Mouse (Mus musculus) forebrain, embryonic 11.5 days (tissue): ENCODE measurements around the gene Exoc4. TPM values are rescaled to one million over a fixed set of nuclear protein-coding genes. Genes with fewer than 3 reads are reported as not detected.

Source experiments
- ATAC-seq: fragments of 200-750 bp; cut with Nextera tagmentation; replicated peaks from 2 replicates; pipeline ENCODE4 v1.8.0; 2017; ENCODE audit warnings: moderate TSS enrichment; ENCODE audit not compliant: low FRiP score
- DNase-seq: peaks from one replicate; pipeline ENCODE4 v3.0.0-alpha.2; 2017; ENCODE audit warnings: low spot score
- H3K27ac ChIP-seq: fragments of 300-500 bp; sonication (generic); 2 replicates; pipeline ENCODE4 v1.5.1; 2014; ENCODE audit warnings: low read depth, low read length
- H3K27me3 ChIP-seq: fragments of 300-500 bp; sonication (generic); 2 replicates; pipeline ENCODE4 v1.6.1; 2014; ENCODE audit warnings: mild to moderate bottlenecking, low read length, mixed read lengths; ENCODE audit not compliant: control insufficient read depth, insufficient read depth
- H3K36me3 ChIP-seq: fragments of 300-500 bp; sonication (generic); 2 replicates; pipeline ENCODE4 v1.6.1; 2014; ENCODE audit warnings: mild to moderate bottlenecking, low read length, moderate library complexity, mixed read lengths; ENCODE audit not compliant: control insufficient read depth, insufficient read depth
- H3K4me1 ChIP-seq: fragments of 300-500 bp; sonication (generic); replicated peaks from 2 replicates; pipeline ENCODE4 v1.6.1; 2014; ENCODE audit warnings: low read length, mixed read lengths; ENCODE audit not compliant: control insufficient read depth, insufficient read depth
- H3K4me2 ChIP-seq: fragments of 300-500 bp; sonication (generic); 2 replicates; pipeline ENCODE4 v1.6.1; 2014; ENCODE audit warnings: low read depth, mild to moderate bottlenecking, low read length, moderate library complexity, mixed read lengths; ENCODE audit not compliant: severe bottlenecking
- H3K4me3 ChIP-seq: fragments of 300-500 bp; sonication (generic); 2 replicates; pipeline ENCODE4 v1.5.1; 2014; ENCODE audit warnings: low read depth, low read length
- H3K9ac ChIP-seq: fragments of 300-500 bp; sonication (generic); 2 replicates; pipeline ENCODE4 v1.6.1; 2014; ENCODE audit warnings: low read length
- H3K9me3 ChIP-seq: fragments of 300-500 bp; sonication (generic); 2 replicates; pipeline ENCODE4 v1.6.1; 2016; ENCODE audit warnings: low read length, mixed read lengths; ENCODE audit not compliant: control insufficient read depth
- WGBS: fragments of 180-500 bp; shearing (Covaris S2); extraction: QIAGEN DNeasy Blood & Tissue Kit; methylation state at CpG from one replicate; pipeline ENCODE4 v1.1.7; 2014; 5-methylcytosine and 5-hydroxymethylcytosine counted together
- polyA plus RNA-seq: library from polyadenylated mRNA; unstranded; fragments of >200 nt; fragmentation: Nextera tagmentation; extraction: Ambion mirVana; gene quantifications from 2 replicates; pipeline ENCODE4 v1.2.1, GENCODE M21; 2014

The Exoc4 gene
- polyA plus RNA-seq, 1 experiment from 2014 or later: 41.2 TPM

- Histone ChIP-seq H3K9me3 (no peaks in the 10 kb centered on the region), H3K9ac (no peak overlapping the region), H3K36me3 (no peaks in the 10 kb centered on the region), H3K4me1 (no peaks in the 10 kb centered on the region; the same call in 1 of the 2 replicates), H3K27me3 (no peaks in the 10 kb centered on the region), H3K27ac (no peak overlapping the region), H3K4me3 (no peak overlapping the region), H3K4me2 (no peak overlapping the region)
- WGBS: 86% methylated on average over 6 of the region's 6 CpGs
- DNase-seq (no peak), ATAC-seq (no peak)
These were observed 37.5 kb downstream of the Exoc4 start for GRCm38 (mm10) chr6:33286376-33286775.

GRCm38 (mm10) chr6:33294626-33295025, 45.7 kb downstream of the Exoc4 start:
- Histone ChIP-seq H3K4me1 (no peaks in the 10 kb centered on the region), H3K27ac (no peak overlapping the region), H3K4me2 (no peak overlapping the region), H3K4me3 (no peak overlapping the region), H3K9me3 (no peaks in the 10 kb centered on the region), H3K27me3 (no peaks in the 10 kb centered on the region), H3K9ac (no peak overlapping the region), H3K36me3 (no peaks in the 10 kb centered on the region)
- DNase-seq (peak; percentile 53), ATAC-seq (no peak)
- WGBS: 79% methylated on average over 2 of the region's 2 CpGs

- H3K27ac ChIP-seq: no peak overlapping the region
- no peak overlapping the region for H3K9ac ChIP-seq
- no peaks in the 10 kb centered on the region for H3K4me1 ChIP-seq
- 89% methylated on average over 3 of the region's 3 CpGs for WGBS
- H3K27me3 ChIP-seq: no peaks in the 10 kb centered on the region
- DNase-seq (no peak), ATAC-seq (no peak)
- no peaks in the 10 kb centered on the region for H3K9me3 ChIP-seq
- H3K36me3 ChIP-seq: no peaks in the 10 kb centered on the region
- no peak overlapping the region for H3K4me2 ChIP-seq
- no peak overlapping the region for H3K4me3 ChIP-seq
These were observed 48.7 kb downstream of the Exoc4 start for GRCm38 (mm10) chr6:33297566-33297965.

GRCm38 (mm10) chr6:33298768-33299167, 49.9 kb downstream of the Exoc4 start:
- 84% methylated on average over 1 of the region's 1 CpGs for whole genome bisulfite sequencing
- ATAC-seq (no peak), DNase-seq (no peak)
- H3K27me3 ChIP-seq: no peaks in the 10 kb centered on the region
- H3K4me1 ChIP-seq: no peaks in the 10 kb centered on the region
- no peak overlapping the region for H3K9ac ChIP-seq
- H3K27ac ChIP-seq: no peak overlapping the region
- H3K4me3 ChIP-seq: no peak overlapping the region
- H3K36me3 ChIP-seq: no peaks in the 10 kb centered on the region
- no peaks in the 10 kb centered on the region for H3K9me3 ChIP-seq
- no peak overlapping the region for H3K4me2 ChIP-seq

- Histone ChIP-seq H3K27me3 (no peaks in the 10 kb centered on the region), H3K27ac (no peak overlapping the region), H3K9ac (no peak overlapping the region), H3K4me3 (no peak overlapping the region), H3K4me1 (no peaks in the 10 kb centered on the region), H3K4me2 (no peak overlapping the region), H3K36me3 (no peaks in the 10 kb centered on the region), H3K9me3 (no peaks in the 10 kb centered on the region)
- no peak for ATAC-seq
- 75% methylated on average over 1 of the region's 1 CpGs for WGBS
- no peak for DNase-seq
These were observed 57.1 kb downstream of the Exoc4 start for GRCm38 (mm10) chr6:33305996-33306395.

- Histone ChIP-seq H3K27me3 (no peaks in the 10 kb centered on the region), H3K4me2 (no peak overlapping the region), H3K4me1 (no peaks in the 10 kb centered on the region), H3K36me3 (no peaks in the 10 kb centered on the region), H3K9ac (no peak overlapping the region), H3K9me3 (no peaks in the 10 kb centered on the region), H3K4me3 (no peak overlapping the region), H3K27ac (no peak overlapping the region)
- 74% methylated on average over 2 of the region's 2 CpGs for WGBS
- DNase-seq (no peak), ATAC-seq (no peak)
These were observed 59.8 kb downstream of the Exoc4 start for GRCm38 (mm10) chr6:33308646-33309045.

- ATAC-seq (no peak), DNase-seq (no peak)
- no peak overlapping the region for H3K4me3 ChIP-seq
- H3K9me3 ChIP-seq: no peaks in the 10 kb centered on the region
- WGBS: 90% methylated on average over 1 of the region's 1 CpGs
- H3K27ac ChIP-seq: no peak overlapping the region
- no peaks in the 10 kb centered on the region for H3K27me3 ChIP-seq
- H3K4me2 ChIP-seq: no peak overlapping the region
- no peaks in the 10 kb centered on the region for H3K36me3 ChIP-seq
- H3K9ac ChIP-seq: no peak overlapping the region
- H3K4me1 ChIP-seq: no peaks in the 10 kb centered on the region
These were observed 61.6 kb downstream of the Exoc4 start for GRCm38 (mm10) chr6:33310486-33310885.

- H3K36me3 ChIP-seq: no peaks in the 10 kb centered on the region
- DNase-seq: no peak
- no peak overlapping the region for H3K9ac ChIP-seq
- H3K9me3 ChIP-seq: no peaks in the 10 kb centered on the region
- H3K4me2 ChIP-seq: no peak overlapping the region
- no peaks in the 10 kb centered on the region for H3K4me1 ChIP-seq
- no peak for ATAC-seq
- H3K27me3 ChIP-seq: no peaks in the 10 kb centered on the region
- no peak overlapping the region for H3K4me3 ChIP-seq
- H3K27ac ChIP-seq: no peak overlapping the region
- WGBS: 85% methylated on average over 3 of the region's 3 CpGs
These were observed 74.0 kb downstream of the Exoc4 start for GRCm38 (mm10) chr6:33322849-33323248.

GRCm38 (mm10) chr6:33323386-33323785, 74.5 kb downstream of the Exoc4 start:
- WGBS: 92% methylated on average over 4 of the region's 4 CpGs
- no peak overlapping the region for H3K9ac ChIP-seq
- no peak for DNase-seq
- H3K4me1 ChIP-seq: no peaks in the 10 kb centered on the region
- H3K4me2 ChIP-seq: no peak overlapping the region
- H3K27me3 ChIP-seq: no peaks in the 10 kb centered on the region
- no peaks in the 10 kb centered on the region for H3K36me3 ChIP-seq
- no peaks in the 10 kb centered on the region for H3K9me3 ChIP-seq
- H3K27ac ChIP-seq: no peak overlapping the region
- H3K4me3 ChIP-seq: no peak overlapping the region
- no peak for ATAC-seq
